Mouse (Mus musculus): ENCODE data around the gene Bbip1. TPM values are rescaled to one million over a fixed set of nuclear protein-coding genes. Genes with fewer than 3 reads are reported as not detected.
"Not testable (repeated sequence)": the region's sequence is repeated elsewhere in the genome, so short reads cannot be mapped to it uniquely, and the experiment has no call there.

Bbip1 gene
- polyA plus RNA-seq, 1 experiment from 2014 or later = 65.8 TPM

- H3K4me2 ChIP-seq = no peak overlapping the region
- H3K9ac ChIP-seq = no peak overlapping the region
- H3K36me3 ChIP-seq = peaks cover 63% of the 10 kb centered on the region
- ATAC-seq = no peak
- H3K9me3 ChIP-seq (replicated peaks) = no peaks in the 10 kb centered on the region
- H3K4me1 ChIP-seq = no peaks in the 10 kb centered on the region
- WGBS (ENCODE audit: insufficient replicate concordance) = 78% methylated on average over 10 of the region's 10 CpGs
- H3K27me3 ChIP-seq (replicated peaks) = no peaks in the 10 kb centered on the region
- H3K27ac ChIP-seq = no peak overlapping the region
- no peak overlapping the region for H3K4me3 ChIP-seq
Measured at GRCm38 (mm10) chr19:53919541-53919940, 24.9 kb downstream of the Bbip1 start.

- H3K36me3 ChIP-seq = peaks cover 76% of the 10 kb centered on the region
- H3K9ac ChIP-seq = no peak overlapping the region
- H3K27me3 ChIP-seq (replicated peaks) = no peaks in the 10 kb centered on the region
- ATAC-seq = no peak
- H3K4me2 ChIP-seq = no peak overlapping the region
- H3K4me1 ChIP-seq = no peaks in the 10 kb centered on the region
- 85% methylated on average over 4 of the region's 4 CpGs for WGBS (ENCODE audit: insufficient replicate concordance)
- no peaks in the 10 kb centered on the region for H3K9me3 ChIP-seq (replicated peaks)
- no peak overlapping the region for H3K27ac ChIP-seq
- H3K4me3 ChIP-seq = no peak overlapping the region
Measured at GRCm38 (mm10) chr19:53914950-53915349, 29.5 kb downstream of the Bbip1 start.

- not testable (repeated sequence) for H3K27me3 ChIP-seq (replicated peaks); H3K4me3 ChIP-seq; H3K4me2 ChIP-seq; ATAC-seq; H3K9ac ChIP-seq; H3K9me3 ChIP-seq (replicated peaks)
- H3K27ac ChIP-seq = 0 out of 2 replicates have a peak overlapping the region, but pooled peaks have one; percentile 17
- peaks cover 23% of the 10 kb centered on the region for H3K36me3 ChIP-seq
- peaks cover 38% of the 10 kb centered on the region for H3K4me1 ChIP-seq
Measured at GRCm38 (mm10) chr19:53906703-53907070, 37.7 kb downstream of the Bbip1 start.

GRCm38 (mm10) chr19:53906033-53906702, 38.3 kb downstream of the Bbip1 start:
- no peaks in the 10 kb centered on the region for H3K27me3 ChIP-seq (replicated peaks)
- H3K27ac ChIP-seq = peak overlapping the region; percentile 17; the same call in 1 of the 2 replicates
- 43% methylated on average over 6 of the region's 6 CpGs for WGBS (ENCODE audit: insufficient replicate concordance)
- no peaks in the 10 kb centered on the region for H3K9me3 ChIP-seq (replicated peaks)
- H3K4me1 ChIP-seq = peaks cover 43% of the 10 kb centered on the region
- ATAC-seq = no peak
- H3K9ac ChIP-seq = no peak overlapping the region
- H3K4me3 ChIP-seq = no peak overlapping the region
- H3K36me3 ChIP-seq = peaks cover 20% of the 10 kb centered on the region
- H3K4me2 ChIP-seq = peak overlapping the region; percentile 22

GRCm38 (mm10) chr19:53904833-53905480, 39.5 kb downstream of the Bbip1 start:
- peaks cover 46% of the 10 kb centered on the region for H3K4me1 ChIP-seq
- H3K27ac ChIP-seq = peak overlapping the region; percentile 90; the same call in 1 of the 2 replicates
- no peaks in the 10 kb centered on the region for H3K27me3 ChIP-seq (replicated peaks)
- ATAC-seq = no peak
- WGBS (ENCODE audit: insufficient replicate concordance) = 55% methylated on average over 7 of the region's 7 CpGs
- no peaks in the 10 kb centered on the region for H3K9me3 ChIP-seq (replicated peaks)
- peak overlapping the region; percentile 97 for H3K4me2 ChIP-seq
- peak overlapping the region; percentile 96; the same call in 1 of the 2 replicates for H3K4me3 ChIP-seq
- peaks cover 10% of the 10 kb centered on the region for H3K36me3 ChIP-seq
- 0 out of 2 replicates have a peak overlapping the region, but pooled peaks have one; percentile 95 for H3K9ac ChIP-seq

GRCm38 (mm10) chr19:53903507-53904321, 40.7 kb downstream of the Bbip1 start:
- ATAC-seq = peak; percentile 61
- WGBS (ENCODE audit: insufficient replicate concordance) = 1% methylated on average over 75 of the region's 83 CpGs

GRCm38 (mm10) chr19:53902739-53903487, 41.5 kb downstream of the Bbip1 start:
- Histone ChIP-seq H3K4me3 (peak overlapping the region; percentile 96), H3K4me1 (peaks cover 53% of the 10 kb centered on the region), H3K9ac (peak overlapping the region; percentile 95), H3K27ac (peak overlapping the region; percentile 90), H3K9me3 (replicated peaks) (no peaks in the 10 kb centered on the region), H3K27me3 (replicated peaks) (no peaks in the 10 kb centered on the region), H3K4me2 (peak overlapping the region; percentile 97), H3K36me3 (no peaks in the 10 kb centered on the region)
- peak; percentile 96 for ATAC-seq
- WGBS (ENCODE audit: insufficient replicate concordance) = under 1% methylated on average over 61 of the region's 61 CpGs

More at GRCm38 (mm10) chr19:53903507-53904321, 40.7 kb downstream of the Bbip1 start:
- H3K27ac ChIP-seq = peak overlapping the region; percentile 90
- H3K36me3 ChIP-seq = no peaks in the 10 kb centered on the region
- H3K27me3 ChIP-seq (replicated peaks) = no peaks in the 10 kb centered on the region
- H3K4me3 ChIP-seq = peak overlapping the region; percentile 96
- peaks cover 46% of the 10 kb centered on the region for H3K4me1 ChIP-seq
- H3K4me2 ChIP-seq = peak overlapping the region; percentile 97
- no peaks in the 10 kb centered on the region for H3K9me3 ChIP-seq (replicated peaks)
- peak overlapping the region; percentile 95 for H3K9ac ChIP-seq

GRCm38 (mm10) chr19:53901931-53902738, 42.3 kb downstream of the Bbip1 start:
- Histone ChIP-seq H3K4me3 (peak overlapping the region; percentile 96), H3K36me3 (no peaks in the 10 kb centered on the region), H3K27me3 (replicated peaks) (no peaks in the 10 kb centered on the region), H3K4me1 (peaks cover 53% of the 10 kb centered on the region), H3K4me2 (peak overlapping the region; percentile 97), H3K9me3 (replicated peaks) (no peaks in the 10 kb centered on the region), H3K9ac (peak overlapping the region; percentile 78), H3K27ac (peak overlapping the region; percentile 90)
- peak; percentile 44 for ATAC-seq
- 24% methylated on average over 15 of the region's 15 CpGs for WGBS (ENCODE audit: insufficient replicate concordance)

- Histone ChIP-seq H3K4me3 (no peak overlapping the region), H3K9me3 (replicated peaks) (no peaks in the 10 kb centered on the region), H3K36me3 (no peaks in the 10 kb centered on the region), H3K4me2 (no peak overlapping the region), H3K4me1 (peaks cover 41% of the 10 kb centered on the region), H3K27me3 (replicated peaks) (no peaks in the 10 kb centered on the region), H3K27ac (no peak overlapping the region), H3K9ac (no peak overlapping the region)
- ATAC-seq = no peak
- WGBS (ENCODE audit: insufficient replicate concordance) = 73% methylated on average over 14 of the region's 14 CpGs
Measured at GRCm38 (mm10) chr19:53899941-53900610, 44.4 kb downstream of the Bbip1 start.

GRCm38 (mm10) chr19:53898970-53899900, 45.2 kb downstream of the Bbip1 start:
- Histone ChIP-seq H3K9me3 (replicated peaks) (no peaks in the 10 kb centered on the region), H3K36me3 (no peaks in the 10 kb centered on the region), H3K4me2 (no peak overlapping the region), H3K9ac (no peak overlapping the region), H3K4me3 (no peak overlapping the region), H3K4me1 (peaks cover 41% of the 10 kb centered on the region), H3K27ac (no peak overlapping the region), H3K27me3 (replicated peaks) (no peaks in the 10 kb centered on the region)
- 73% methylated on average over 25 of the region's 25 CpGs for WGBS (ENCODE audit: insufficient replicate concordance)
- ATAC-seq = no peak
